Mouse (Mus musculus) brain, embryonic 14.5 days (tissue): ENCODE measurements at regions not wholly inside any gene's neighbourhood (a gene's known extent, or its start where the extent isn't known, plus 50 kb on each side); places are given as distances from the start of the nearest gene placed in this dataset.

Experiments used
- DNase-seq: peaks from one replicate; pipeline ENCODE4 v3.0.0-alpha.2; 2011; ENCODE audit warnings: low read depth
- CTCF ChIP-seq: fragments of 200-500 bp; IDR thresholded peaks from 2 replicates; pipeline ENCODE4 v1.5.1; 2012; ENCODE audit warnings: inconsistent platforms, mild to moderate bottlenecking, moderate library complexity, borderline replicate concordance; ENCODE audit not compliant: insufficient read depth, insufficient read length; ENCODE audit errors: extremely low read depth
- POLR2A ChIP-seq: fragments of 200-500 bp; IDR thresholded peaks from 2 replicates; pipeline ENCODE4 v1.6.1; 2012; ENCODE audit warnings: mild to moderate bottlenecking, inconsistent platforms, borderline replicate concordance; ENCODE audit not compliant: poor library complexity, insufficient read depth, insufficient read length, severe bottlenecking; ENCODE audit errors: extremely low read depth

GRCm38 (mm10) chr1:72108678-72109077 is 103.4 kb downstream of the Mreg start:
- DNase-seq, result no peak
- TF ChIP-seq POLR2A (no peak), CTCF (no peak)

- no peak for TF ChIP-seq CTCF
- no peak for TF ChIP-seq POLR2A
- DNase-seq, result no peak
These were observed 105.0 kb downstream of the Mreg start for GRCm38 (mm10) chr1:72107125-72107524.

- DNase-seq, result no peak
- TF ChIP-seq CTCF, result no peak
- TF ChIP-seq POLR2A, result no peak
These were observed 105.5 kb downstream of the Mreg start for GRCm38 (mm10) chr1:72106655-72107054.

DNA sequence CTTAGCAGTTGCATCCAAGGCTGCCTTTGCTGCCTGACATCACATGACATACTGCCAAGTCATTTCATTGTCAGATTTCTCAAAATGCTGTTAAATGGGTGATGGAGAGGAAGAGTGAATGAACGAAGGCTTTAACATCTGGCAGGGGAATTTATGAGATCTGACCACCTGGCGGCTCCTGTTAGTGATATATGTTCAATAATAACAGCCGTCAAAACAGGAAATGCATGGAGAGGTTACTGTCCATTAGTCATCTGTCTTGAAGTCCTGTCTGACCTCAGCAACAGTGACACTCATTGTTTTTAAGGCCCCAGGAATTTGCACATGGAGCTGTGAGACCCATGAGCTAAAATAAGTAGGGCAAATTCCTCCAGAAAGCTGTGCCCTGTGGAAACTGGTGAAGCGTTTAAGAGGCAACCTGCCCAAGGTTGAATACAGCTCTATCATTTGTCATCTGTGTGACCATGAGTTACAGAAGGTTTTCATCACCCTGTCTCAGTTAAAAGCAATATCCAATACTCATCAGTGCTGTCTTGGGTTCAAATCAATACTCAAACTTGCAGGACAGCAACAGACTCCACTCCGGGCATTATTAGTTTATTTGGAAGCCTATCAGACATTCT is 106.6 kb downstream of the Mreg start:
- no peak for DNase-seq
- no peak for TF ChIP-seq POLR2A
- TF ChIP-seq CTCF, result no peak

DNA sequence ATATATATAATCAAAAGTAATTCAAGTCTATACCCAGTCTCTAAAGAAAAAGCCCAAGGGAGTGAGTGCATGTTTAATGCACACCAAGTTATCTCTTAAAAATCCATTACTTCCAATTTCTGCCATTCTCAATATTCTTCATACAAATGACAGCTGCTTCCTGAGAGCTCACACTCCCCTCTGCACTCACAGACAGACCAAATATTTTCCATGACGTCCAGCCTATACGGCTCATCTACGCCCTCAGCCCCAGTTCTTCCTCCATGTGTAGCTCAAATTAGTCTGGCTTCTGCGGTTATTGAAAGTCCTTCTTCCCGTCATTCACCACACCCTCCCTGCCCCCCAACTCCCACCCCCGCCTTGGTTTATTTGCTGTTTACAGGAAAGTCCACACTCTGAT is 108.1 kb downstream of the Mreg start:
- TF ChIP-seq CTCF (no peak), POLR2A (no peak)
- DNase-seq, result no peak

- DNase-seq, result no peak
- TF ChIP-seq POLR2A (no peak), CTCF (no peak)
These were observed 108.7 kb downstream of the Mreg start for GRCm38 (mm10) chr1:72103387-72103786.

DNA sequence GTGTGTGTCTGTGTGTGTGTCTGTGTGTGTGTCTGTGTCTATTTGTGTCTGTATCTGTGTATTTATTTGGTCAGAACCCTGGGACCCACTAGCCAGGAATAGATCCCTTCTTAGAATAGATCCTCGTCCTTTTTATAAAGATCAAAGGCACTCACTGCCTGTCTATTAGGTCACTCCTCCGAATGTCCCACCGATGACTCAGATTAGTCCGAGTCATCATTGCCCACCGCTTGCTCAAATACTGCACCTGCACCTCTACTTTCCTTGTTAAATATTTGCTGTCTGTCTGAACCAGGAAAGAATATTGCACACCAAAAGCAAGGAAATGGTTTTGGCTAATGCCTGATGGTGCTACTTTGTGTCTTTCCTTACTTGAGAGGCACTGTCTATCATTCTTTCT is 112.7 kb downstream of the Mreg start:
- DNase-seq, result no peak
- TF ChIP-seq CTCF, result no peak
- TF ChIP-seq POLR2A, result no peak

DNA sequence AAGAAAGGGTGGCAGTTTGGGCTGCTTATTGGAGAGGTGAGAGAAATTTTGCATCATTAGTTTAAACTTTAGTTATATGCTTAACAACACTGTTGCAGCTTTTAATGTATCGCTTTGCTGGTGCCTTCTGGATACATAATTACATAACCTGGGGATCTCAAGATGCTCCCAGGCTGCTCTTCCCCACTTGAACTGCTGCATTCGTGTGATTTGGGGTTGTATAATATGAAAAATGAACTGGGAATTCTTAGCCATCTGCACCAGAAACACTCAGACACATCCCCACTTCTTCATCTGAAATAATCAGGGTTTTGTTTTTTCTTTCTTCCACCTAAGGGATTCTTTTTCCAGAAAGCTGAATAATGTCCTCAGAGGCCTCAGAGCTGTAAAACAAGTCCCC is 120.8 kb downstream of the Mreg start:
- TF ChIP-seq POLR2A (no peak), CTCF (no peak)
- no peak for DNase-seq

GRCm38 (mm10) chr1:72085661-72086060 is 126.4 kb downstream of the Mreg start:
- TF ChIP-seq CTCF (no peak), POLR2A (no peak)
- no peak for DNase-seq

- DNase-seq, result no peak
- no peak for TF ChIP-seq POLR2A
- no peak for TF ChIP-seq CTCF
These were observed 127.9 kb downstream of the Mreg start for GRCm38 (mm10) chr1:72084219-72084618.

GRCm38 (mm10) chr1:72082366-72082765 is 129.7 kb downstream of the Mreg start:
- DNase-seq, result no peak
- TF ChIP-seq CTCF, result no peak
- no peak for TF ChIP-seq POLR2A

GRCm38 (mm10) chr1:72081811-72082210 is 130.3 kb downstream of the Mreg start:
- no peak for TF ChIP-seq CTCF
- no peak for TF ChIP-seq POLR2A
- no peak for DNase-seq
